In the genomic region with DNA sequence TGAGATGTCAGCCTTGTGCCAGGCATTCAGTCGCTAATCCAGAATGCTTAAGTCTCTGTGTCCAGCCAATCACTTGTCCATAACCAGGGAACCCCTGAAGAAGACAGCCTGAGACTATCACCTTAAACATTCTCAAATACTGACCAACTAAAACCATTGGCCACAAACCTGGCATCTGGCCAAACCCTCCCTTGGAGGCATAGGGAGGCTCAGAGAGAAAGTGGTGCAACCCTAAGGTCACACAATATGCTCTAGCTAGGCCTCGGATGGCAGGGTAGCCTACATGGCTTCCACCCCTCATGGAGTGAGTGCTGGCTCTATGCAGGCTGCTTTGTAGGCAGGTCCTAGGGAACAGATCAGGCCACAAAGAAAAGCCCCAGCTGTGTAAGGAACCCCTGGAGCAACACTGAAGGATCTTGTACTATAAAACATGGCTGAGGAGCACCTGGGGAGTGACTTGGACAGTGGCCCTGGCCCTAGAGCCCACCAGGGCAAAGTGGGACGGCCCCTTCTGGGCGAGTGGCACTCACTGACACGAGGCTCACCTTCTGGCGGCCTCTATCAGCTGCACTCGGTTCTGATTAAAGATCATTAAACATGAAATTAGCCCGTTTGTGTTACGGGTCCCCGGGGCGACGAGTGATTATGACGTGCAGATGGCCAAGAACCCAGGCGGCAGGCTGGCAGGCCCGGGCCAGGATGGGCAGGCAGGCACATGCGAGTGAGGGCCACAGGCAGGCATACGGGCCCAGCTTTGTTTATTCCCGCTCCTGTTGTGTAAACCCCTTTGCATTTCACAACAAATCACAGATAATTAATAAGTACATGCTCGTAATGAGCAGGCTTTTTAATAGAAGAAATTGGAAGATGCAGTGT, we compare ENCODE assay signal across 1 mouse cellular context.
TF ChIP-seq lines count a peak whose summit lies in the region.

No protein-coding gene starts in this region.

TF ChIP-seq in ES-E14, 5 proteins besides CTCF, POLR2A, EP300 and RAD21:
- no peak for TF ChIP-seq CHD2 (IDR thresholded peaks at IDR 0.05; ENCODE audit: low read depth, low read length)
- TF ChIP-seq ZNF384 (IDR thresholded peaks at IDR 0.05; ENCODE audit: low read depth, low read length) = no peak
- no peak for TF ChIP-seq HCFC1 (IDR thresholded peaks at IDR 0.05; ENCODE audit: borderline replicate concordance, insufficient read depth, low read length)
- TF ChIP-seq MAFK (IDR thresholded peaks at IDR 0.05; ENCODE audit: insufficient read depth, low read depth, low read length) = no peak
- TF ChIP-seq ZC3H11A (IDR thresholded peaks at IDR 0.05; ENCODE audit: borderline replicate concordance, low read depth, low read length) = no peak
